7 mouse cellular contexts compared by ENCODE assay signal in the genomic region with DNA sequence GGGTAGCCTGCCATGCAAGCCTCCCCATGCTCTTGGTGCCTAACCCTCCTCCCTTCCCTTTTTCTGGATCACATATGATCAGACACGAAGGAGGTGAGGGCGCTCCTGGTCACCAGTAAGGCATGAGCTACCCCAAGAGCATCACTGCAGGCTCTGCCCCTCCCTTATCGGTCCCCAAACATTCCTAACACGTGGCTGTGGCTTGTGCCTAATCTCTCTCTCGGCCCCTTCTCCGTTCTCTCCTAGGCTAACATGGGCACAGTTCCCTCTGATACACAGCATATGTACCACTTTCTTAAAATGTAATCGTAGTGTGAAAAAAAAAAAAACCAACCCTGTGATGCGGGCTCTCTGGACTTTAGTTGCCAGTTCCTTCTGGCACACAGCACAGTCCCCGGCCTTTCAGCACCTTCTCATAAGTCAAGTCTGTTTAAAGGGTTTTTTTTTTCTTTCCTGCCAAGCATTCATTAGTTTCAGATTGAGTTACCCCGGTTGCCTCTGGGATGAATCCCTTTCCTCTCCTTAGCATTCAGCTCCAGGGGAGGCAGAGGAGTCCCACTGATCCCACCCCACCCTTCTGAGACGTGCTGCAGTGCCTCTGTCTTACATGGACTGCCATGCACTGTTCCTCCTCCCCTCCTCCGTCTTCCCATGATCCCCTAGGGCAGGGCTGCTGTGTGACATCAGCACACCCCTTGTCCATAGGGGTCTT. TPM values are rescaled to one million over a fixed set of nuclear protein-coding genes. Genes with fewer than 3 reads are reported as not detected.
A peak's percentile ranks its signal among the peaks of the same experiment; 100 is the strongest.
DNase-seq lines count a peak whose midpoint lies in the region; ATAC-seq lines count a peak whose summit lies in the region.

No protein-coding gene starts in this region.

- H3K4me2 ChIP-seq in midbrain, embryonic 11.5 days, result no peak overlapping the region
- H3K4me2 ChIP-seq in midbrain, embryonic 13.5 days (replicated peaks), result no peak overlapping the region

- peak; percentile 18; the same call in 1 of the 2 replicates for ATAC-seq in midbrain, embryonic 11.5 days (ENCODE audit: low FRiP score)
- ATAC-seq in midbrain, embryonic 13.5 days, result no peak
- ATAC-seq in erythroblast, adult 5-6 weeks (replicated peaks; ENCODE audit: low FRiP score, poor library complexity, severe bottlenecking), result peak; percentile 97

- H3K27me3 ChIP-seq in midbrain, embryonic 11.5 days (ENCODE audit: control insufficient read depth, insufficient read depth, low read length), result no peaks in the 10 kb centered on the region
- H3K27me3 ChIP-seq in midbrain, embryonic 13.5 days, result 0 out of 2 replicates have a peak, but pooled peaks cover 4% of the 10 kb centered on the region
- peaks cover 11% of the 10 kb centered on the region; the same call in 1 of the 2 replicates for H3K27me3 ChIP-seq in limb, embryonic 10.5 days (ENCODE audit: low read depth, poor library complexity, severe bottlenecking)

- peaks cover 7% of the 10 kb centered on the region; the same call in 1 of the 2 replicates for H3K4me1 ChIP-seq in midbrain, embryonic 11.5 days (ENCODE audit: control insufficient read depth, insufficient read depth, low read length)
- peaks cover 47% of the 10 kb centered on the region for H3K4me1 ChIP-seq in midbrain, embryonic 13.5 days (replicated peaks)
- H3K4me1 ChIP-seq in limb, embryonic 10.5 days, result peaks cover 40% of the 10 kb centered on the region

- no peak overlapping the region for H3K9ac ChIP-seq in midbrain, embryonic 11.5 days (ENCODE audit: low read length)
- H3K9ac ChIP-seq in midbrain, embryonic 13.5 days (replicated peaks), result no peak overlapping the region

- H3K4me3 ChIP-seq in midbrain, embryonic 11.5 days (ENCODE audit: low read depth, low read length), result no peak overlapping the region
- no peak overlapping the region for H3K4me3 ChIP-seq in midbrain, embryonic 13.5 days (replicated peaks)
- H3K4me3 ChIP-seq in limb, embryonic 10.5 days, result no peak overlapping the region

- no peaks in the 10 kb centered on the region for H3K36me3 ChIP-seq in midbrain, embryonic 11.5 days (ENCODE audit: control insufficient read depth, insufficient read depth, low read length)
- no peaks in the 10 kb centered on the region for H3K36me3 ChIP-seq in midbrain, embryonic 13.5 days
- no peaks in the 10 kb centered on the region for H3K36me3 ChIP-seq in limb, embryonic 10.5 days

- no peak for DNase-seq in midbrain, embryonic 11.5 days (ENCODE audit: low spot score, missing footprints)
- no peak for DNase-seq in limb, embryonic 10.5 days (ENCODE audit: low spot score)
- DNase-seq in spleen, postnatal 4 days (ENCODE audit: low spot score in 2 of 2), result peak; percentile 69 to 75
- no peak for DNase-seq in urinary bladder, adult 18-20 months (ENCODE audit: low spot score in 2 of 2)
- no peak for DNase-seq in right cerebral cortex, postnatal 25 days

- H3K9me3 ChIP-seq in midbrain, embryonic 11.5 days (ENCODE audit: control insufficient read depth, low read length), result no peaks in the 10 kb centered on the region
- no peaks in the 10 kb centered on the region for H3K9me3 ChIP-seq in midbrain, embryonic 13.5 days
- no peaks in the 10 kb centered on the region for H3K9me3 ChIP-seq in limb, embryonic 10.5 days (replicated peaks)

- 25% methylated on average over 12 of the region's 12 CpGs for WGBS in midbrain, embryonic 11.5 days
- 30% methylated on average over 12 of the region's 12 CpGs for WGBS in midbrain, embryonic 13.5 days
- WGBS in limb, embryonic 10.5 days, result 31% methylated on average over 12 of the region's 12 CpGs

- H3K27ac ChIP-seq in midbrain, embryonic 11.5 days (ENCODE audit: low read depth, low read length), result no peak overlapping the region
- no peak overlapping the region for H3K27ac ChIP-seq in midbrain, embryonic 13.5 days
- H3K27ac ChIP-seq in limb, embryonic 10.5 days, result peak overlapping the region; percentile 73

RNA-seq across cellular contexts. Expression of gene Ank, which starts 19.2 kb away (rescaled TPM):
- polyA plus RNA-seq in midbrain, embryonic 11.5 days (2014; fragmentation: Nextera tagmentation; extraction: Ambion mirVana), result 8.2 and 8.6 TPM in 2 replicates
- polyA plus RNA-seq in midbrain, embryonic 13.5 days (2015; fragmentation: Nextera tagmentation; extraction: Ambion mirVana), result 9.9 and 11.5 TPM in 2 replicates
- total RNA-seq in erythroblast, adult 5-6 weeks (2015; ENCODE audit: low replicate concordance), result 107 and 136 TPM in 2 replicates
- total RNA-seq in erythroblast, adult 5-6 weeks (2017; ENCODE audit: low replicate concordance), result 90.5 and 98.3 TPM in 2 replicates
- polyA plus RNA-seq in limb, embryonic 10.5 days (2016; fragmentation: Nextera tagmentation; extraction: Ambion mirVana), result 3.1 and 3.2 TPM in 2 replicates

Comparison
In these comparisons a context has a peak if more than half of its experiments do, and no peak if none do; other contexts are left out.
1. DNase-seq: peak in spleen, postnatal 4 days (2 of 2); none in midbrain, embryonic 11.5 days (single experiment), limb, embryonic 10.5 days (single experiment), urinary bladder, adult 18-20 months (0 of 2) and right cerebral cortex, postnatal 25 days (single experiment).